Mouse (Mus musculus) layer of hippocampus, postnatal 36 days (tissue): ENCODE data around the gene Hcn2. TPM values are rescaled to one million over a fixed set of nuclear protein-coding genes. Genes with fewer than 3 reads are reported as not detected.
"Not testable (repeated sequence)": the region's sequence is repeated elsewhere in the genome, so short reads cannot be mapped to it uniquely, and the experiment has no call there.

Source experiments
- DNase-seq, 2 experiments: peaks; one replicate each; pipeline ENCODE4 v3.0.0; 2022
- total RNA-seq, 2 experiments: library from RNA; stranded (reverse); gene quantifications; 2 replicates each; pipeline ENCODE4 v1.2.3; 2021

Hcn2 gene
- total RNA-seq, 2 experiments from 2014 or later = 106 to 118 TPM

DNA sequence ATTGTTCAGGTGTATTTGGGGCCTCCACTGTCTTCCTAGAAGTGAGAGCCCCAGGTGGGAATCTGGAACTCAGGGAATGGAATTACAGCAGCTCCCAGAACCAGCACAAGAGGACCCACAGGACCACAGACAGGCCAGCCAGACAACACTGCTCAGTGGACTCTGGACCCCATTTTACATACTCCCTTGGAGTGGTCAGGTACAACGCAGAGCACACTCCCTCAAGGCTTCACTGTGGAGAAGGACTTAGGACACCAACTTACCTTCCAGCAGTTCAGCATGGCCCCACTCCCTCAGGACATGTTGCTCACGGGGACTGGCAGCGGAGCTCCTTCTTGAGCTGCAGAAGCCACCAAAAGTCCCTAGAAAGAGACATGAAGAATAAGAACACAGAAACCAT, 29.0 kb downstream of the Hcn2 start:
- DNase-seq = no peak

GRCm38 (mm10) chr10:79745898-79746773, 29.7 kb downstream of the Hcn2 start, which contains the start of gene Polrmt:
TSS of gene Polrmt (minus strand) at chr10:79746581.
- peak; percentile 94 to 96 for DNase-seq

GRCm38 (mm10) chr10:79746774-79747151, 30.3 kb downstream of the Hcn2 start:
- DNase-seq = no peak

GRCm38 (mm10) chr10:79748496-79748895, 32.1 kb downstream of the Hcn2 start:
- no peak for DNase-seq

DNA sequence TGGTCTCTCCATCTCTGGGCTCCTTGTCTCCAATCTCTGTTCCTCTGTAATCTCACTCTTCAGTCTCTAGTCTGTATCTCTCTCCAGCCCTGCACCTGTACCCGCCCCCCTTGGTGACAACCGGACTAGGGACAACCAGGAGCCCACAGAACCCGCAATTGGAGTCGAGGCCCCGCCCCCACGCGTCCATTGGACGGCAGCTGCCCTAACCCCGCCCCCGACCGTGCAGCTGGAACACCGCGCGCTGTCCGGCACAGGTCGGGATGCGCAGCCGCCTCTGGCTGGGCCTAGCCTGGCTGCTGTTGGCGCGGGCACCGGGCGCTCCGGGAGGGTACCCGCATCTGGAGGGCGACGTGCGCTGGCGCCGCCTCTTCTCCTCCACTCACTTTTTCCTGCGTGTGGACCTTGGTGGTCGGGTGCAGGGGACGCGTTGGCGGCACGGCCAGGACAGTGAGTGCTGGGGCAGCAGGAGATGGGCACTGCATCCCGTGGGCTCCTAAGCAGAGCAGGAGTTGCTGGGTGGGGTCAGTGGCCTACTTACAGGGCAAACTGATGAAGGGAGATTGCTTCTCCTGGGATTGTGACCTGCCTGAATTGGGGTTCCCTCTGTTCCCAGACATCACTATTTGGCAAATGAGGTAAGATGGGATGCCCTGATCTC, 38.6 kb downstream of the Hcn2 start, which contains the start of gene Fgf22:
Gene Fgf22 (plus strand): TSS at position 221 of the 661 bp plus-strand sequence.
- DNase-seq = peak; percentile 56 to 57

- DNase-seq = no peak
Measured at GRCm38 (mm10) chr10:79755854-79756253, 39.4 kb downstream of the Hcn2 start.

GRCm38 (mm10) chr10:79756660-79757059, 40.2 kb downstream of the Hcn2 start:
- no peak for DNase-seq

GRCm38 (mm10) chr10:79759675-79760074, 43.2 kb downstream of the Hcn2 start:
- DNase-seq = not testable (repeated sequence)

GRCm38 (mm10) chr10:79760603-79761143, 44.2 kb downstream of the Hcn2 start:
- DNase-seq = no peak

DNA sequence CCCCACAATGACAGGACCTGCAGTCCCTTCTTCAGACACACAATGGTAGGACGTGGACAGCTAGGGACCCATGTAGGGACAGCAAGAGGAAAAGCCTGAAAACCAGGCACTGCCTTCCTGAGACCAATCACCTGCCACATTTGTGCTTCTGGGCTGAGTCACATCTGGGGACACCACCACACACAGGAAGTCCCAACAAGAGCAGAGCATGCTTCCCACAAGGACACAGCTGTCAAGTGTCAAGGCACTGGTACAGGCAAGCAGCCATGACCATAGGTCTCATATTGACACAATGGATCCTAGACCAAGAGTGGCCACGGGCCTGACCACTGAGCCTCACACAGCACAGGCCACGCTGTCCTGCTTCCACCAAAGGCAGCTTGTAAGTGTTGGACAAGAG, 46.4 kb downstream of the Hcn2 start:
- no peak for DNase-seq

DNA sequence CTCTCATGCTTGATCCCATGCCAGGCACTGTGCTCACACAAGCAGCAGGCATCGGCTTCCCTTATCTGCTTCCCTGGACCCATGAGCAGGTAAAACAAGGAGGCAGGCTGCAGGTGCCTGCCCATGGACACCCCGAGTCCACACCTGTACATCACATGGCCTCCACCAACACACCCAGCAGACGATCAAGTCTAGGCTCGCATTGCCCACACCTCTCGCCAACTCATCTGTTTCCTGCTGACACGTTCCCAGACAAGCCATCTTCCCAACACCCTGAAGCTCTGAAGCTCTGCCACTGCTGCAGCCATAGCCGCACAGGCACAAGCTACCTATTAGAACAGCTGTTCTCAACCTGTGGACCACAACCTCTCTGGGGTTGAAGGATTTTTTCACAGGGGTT, 47.8 kb downstream of the Hcn2 start:
- DNase-seq = no peak

- no peak for DNase-seq
Measured at GRCm38 (mm10) chr10:79765228-79765745, 48.9 kb downstream of the Hcn2 start.

GRCm38 (mm10) chr10:79766001-79766507, 49.6 kb downstream of the Hcn2 start:
- DNase-seq = no peak

DNA sequence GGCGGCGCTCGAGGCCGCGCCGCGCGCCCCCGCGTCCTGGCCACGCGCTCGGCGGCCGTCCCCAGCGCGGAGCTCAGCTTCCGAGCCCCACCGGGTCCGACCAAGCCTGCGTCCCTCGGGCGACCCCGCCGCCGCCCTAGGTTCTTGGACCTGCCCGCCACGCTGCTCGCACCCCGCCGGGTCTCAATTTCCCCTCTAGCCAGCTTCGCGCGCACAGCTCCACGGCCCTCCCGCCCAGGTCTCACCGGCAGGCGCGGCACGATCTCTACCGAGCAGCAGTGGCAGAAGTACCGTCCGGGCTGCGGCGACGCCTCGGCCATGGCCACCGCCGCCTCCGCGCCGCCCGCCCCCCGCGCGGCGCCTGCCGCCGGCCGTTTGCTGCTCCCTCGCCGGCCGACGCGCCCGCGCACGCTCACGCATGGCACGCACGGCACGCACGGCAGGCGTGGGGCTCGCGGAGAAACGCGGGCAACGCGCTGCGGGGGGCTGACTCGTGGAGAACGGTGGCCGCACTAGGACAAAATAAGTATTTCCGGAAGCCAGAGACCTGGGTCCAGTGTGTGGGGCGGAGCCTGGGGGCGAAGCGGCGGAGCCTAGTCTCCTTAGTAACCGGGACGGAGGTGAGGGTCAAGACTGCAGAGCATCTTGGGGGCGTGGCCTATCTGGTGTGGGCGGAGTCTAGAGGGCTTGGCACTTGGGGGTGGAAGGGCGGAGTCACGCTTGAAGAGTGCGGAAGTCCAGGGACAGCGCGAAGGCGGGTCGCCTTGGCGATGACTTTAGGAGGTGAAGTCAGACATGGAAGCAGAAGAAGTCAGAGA, 50.3 kb downstream of the Hcn2 start, which contains the start of gene Rnf126:
Gene Rnf126 (minus strand): TSS at position 445 of the 818 bp plus-strand sequence.
- peak; percentile 99 for DNase-seq

DNA sequence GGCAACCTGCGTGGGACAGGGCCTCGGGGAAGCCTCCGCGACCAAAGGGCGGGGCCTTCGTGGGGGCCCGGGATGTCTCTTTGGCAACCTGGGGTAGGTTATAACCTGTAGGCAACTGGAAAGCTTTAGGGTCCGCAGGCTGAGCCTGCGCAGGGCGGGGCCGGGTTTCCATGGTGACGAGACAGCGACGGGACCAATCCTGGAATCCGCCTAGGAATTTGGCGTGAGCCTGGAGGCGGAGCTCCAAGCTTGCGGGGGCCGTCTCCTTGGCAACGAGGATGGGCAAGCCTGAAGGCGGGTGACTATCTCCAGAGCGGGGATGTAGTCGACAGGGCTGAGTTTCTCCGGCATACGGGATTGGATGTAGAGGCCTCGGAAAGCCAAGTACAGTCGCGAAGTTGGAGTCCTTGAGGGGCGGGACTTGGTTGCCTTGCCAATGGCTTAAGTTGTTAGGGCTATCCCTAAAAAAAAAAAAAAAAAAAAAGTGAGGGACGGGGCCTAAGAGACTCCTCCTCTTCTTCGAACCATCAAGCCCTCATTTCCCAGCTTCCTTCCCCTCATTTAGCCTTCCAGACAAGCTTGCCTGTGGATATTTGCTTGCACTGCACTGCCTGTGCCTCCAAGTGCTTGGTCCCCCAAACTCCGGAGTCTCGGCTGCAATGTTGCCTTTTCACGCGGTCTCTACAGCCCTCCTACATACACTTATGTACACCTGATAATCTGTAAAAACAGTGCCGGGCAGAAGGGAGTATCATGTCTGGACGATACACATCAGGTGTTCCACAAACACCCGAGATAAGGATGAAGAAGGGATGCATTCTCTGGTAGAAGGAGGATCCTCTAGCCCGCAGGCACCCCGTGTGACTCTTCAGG, 51.2 kb downstream of the Hcn2 start:
- peak; percentile 94 to 95 for DNase-seq

DNA sequence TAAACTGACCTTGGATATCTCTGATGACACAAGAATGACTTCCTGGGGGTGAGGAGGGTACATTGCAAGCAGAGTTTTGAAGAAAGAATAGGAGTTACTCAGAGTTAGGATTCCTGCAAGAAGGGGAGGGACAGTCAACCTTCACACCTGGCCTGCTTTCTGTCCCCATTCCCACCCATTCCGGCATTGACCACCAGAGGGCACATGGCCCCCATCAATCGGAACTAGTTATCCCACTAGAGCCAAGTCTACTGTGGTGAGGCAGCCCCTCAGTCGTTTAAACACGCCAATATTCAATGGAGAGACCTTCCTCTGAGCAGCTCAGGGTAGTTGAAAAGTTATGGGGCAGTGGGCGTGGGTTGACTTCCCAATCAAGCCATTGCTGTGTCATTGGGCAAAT, 52.0 kb downstream of the Hcn2 start:
- peak; percentile 69 to 78 for DNase-seq

- DNase-seq = no peak
Measured at GRCm38 (mm10) chr10:79769329-79769728, 52.9 kb downstream of the Hcn2 start.

- no peak for DNase-seq
Measured at GRCm38 (mm10) chr10:79772320-79772719, 55.9 kb downstream of the Hcn2 start.

DNA sequence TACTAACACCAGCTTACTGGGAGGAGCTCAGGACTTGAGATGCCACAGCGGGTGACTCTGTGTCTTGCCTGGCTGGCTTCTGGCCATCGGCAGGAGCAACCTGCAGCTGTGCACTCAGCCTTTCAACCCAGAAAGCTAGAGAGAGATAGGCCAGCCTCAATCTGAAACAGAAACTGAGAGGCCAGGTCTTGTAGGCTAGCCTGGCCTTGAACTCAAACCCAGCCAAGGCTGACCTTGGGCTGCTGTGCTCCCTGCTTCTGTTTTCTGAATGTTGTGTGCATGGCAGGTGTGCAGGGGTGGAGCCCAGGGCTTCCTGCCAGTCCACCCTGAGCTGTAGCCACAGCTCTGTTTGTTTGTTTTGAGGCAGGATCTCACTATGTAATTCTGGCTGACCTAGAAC, 56.8 kb downstream of the Hcn2 start:
- DNase-seq = no peak

- no peak for DNase-seq
Measured at GRCm38 (mm10) chr10:79774486-79775279, 58.2 kb downstream of the Hcn2 start.
